Mouse (Mus musculus): Measurements from ENCODE around the gene Sestd1. TPM values are rescaled to one million over a fixed set of nuclear protein-coding genes. Genes with fewer than 3 reads are reported as not detected.

Sestd1 gene
- polyA plus RNA-seq, 1 experiment = 15.2 TPM

- TF ChIP-seq CEBPB (IDR thresholded peaks at IDR 0.05; ENCODE audit: low read depth) = no peak
- no peak for TF ChIP-seq MYOG (IDR thresholded peaks at IDR 0.05; ENCODE audit: control insufficient read depth, extremely low read depth, insufficient read length)
- no peak for TF ChIP-seq MYOD1 (IDR thresholded peaks at IDR 0.05; ENCODE audit: control insufficient read depth, insufficient read length, low read depth)
- TF ChIP-seq USF1 (IDR thresholded peaks at IDR 0.05; ENCODE audit: low read depth) = no peak
- TF ChIP-seq FOSL1 (IDR thresholded peaks at IDR 0.05; ENCODE audit: insufficient read depth, low read length, poor library complexity, severe bottlenecking) = no peak
- TF ChIP-seq MAX (IDR thresholded peaks at IDR 0.05) = no peak
- no peak for TF ChIP-seq CTCF (IDR thresholded peaks at IDR 0.05; ENCODE audit: control insufficient read depth, insufficient read depth, insufficient read length)
- Histone ChIP-seq H3K27me3 (ENCODE audit: control insufficient read depth, insufficient read depth, insufficient read length) (no peaks in the 10 kb centered on the region), H3K4me3 (ENCODE audit: insufficient read depth, poor library complexity, severe bottlenecking) (no peak overlapping the region)
Measured at GRCm38 (mm10) chr2:77264550-77264949, 15.8 kb downstream of the Sestd1 start.

GRCm38 (mm10) chr2:77263477-77264435 lies 16.6 kb downstream of the Sestd1 start:
- H3K79me3 ChIP-seq (ENCODE audit: low read depth) = peaks cover 73% of the 10 kb centered on the region
- no peaks in the 10 kb centered on the region for H3K27me3 ChIP-seq (ENCODE audit: control insufficient read depth, insufficient read depth, insufficient read length)
- peaks cover 37% of the 10 kb centered on the region for H3K36me3 ChIP-seq (ENCODE audit: control insufficient read depth, insufficient read depth)
- no peak overlapping the region for H3K4me3 ChIP-seq (ENCODE audit: insufficient read depth, poor library complexity, severe bottlenecking)
- H3K79me2 ChIP-seq (ENCODE audit: control insufficient read depth, insufficient read depth) = peaks cover 96% of the 10 kb centered on the region
- no peak overlapping the region for H3ac ChIP-seq (ENCODE audit: control insufficient read depth, insufficient read length, low read depth)
- no peak for TF ChIP-seq CTCF (IDR thresholded peaks at IDR 0.05; ENCODE audit: control insufficient read depth, insufficient read depth, insufficient read length)
- TF ChIP-seq USF1 (IDR thresholded peaks at IDR 0.05; ENCODE audit: low read depth) = no peak
- TF ChIP-seq MYOG (IDR thresholded peaks at IDR 0.05; ENCODE audit: control insufficient read depth, extremely low read depth, insufficient read length) = no peak
- TF ChIP-seq MYOD1 (IDR thresholded peaks at IDR 0.05; ENCODE audit: control insufficient read depth, insufficient read length, low read depth) = no peak
- TF ChIP-seq FOSL1 (IDR thresholded peaks at IDR 0.05; ENCODE audit: insufficient read depth, low read length, poor library complexity, severe bottlenecking) = no peak
- no peak for TF ChIP-seq MAX (IDR thresholded peaks at IDR 0.05)
- no peak for TF ChIP-seq CEBPB (IDR thresholded peaks at IDR 0.05; ENCODE audit: low read depth)

More at GRCm38 (mm10) chr2:77264550-77264949, 15.8 kb downstream of the Sestd1 start:
- peaks cover 75% of the 10 kb centered on the region for H3K79me3 ChIP-seq (ENCODE audit: low read depth)
- no peak overlapping the region for H3ac ChIP-seq (ENCODE audit: control insufficient read depth, insufficient read length, low read depth)
- H3K36me3 ChIP-seq (ENCODE audit: control insufficient read depth, insufficient read depth) = peaks cover 34% of the 10 kb centered on the region
- H3K79me2 ChIP-seq (ENCODE audit: control insufficient read depth, insufficient read depth) = peaks cover 94% of the 10 kb centered on the region

DNA sequence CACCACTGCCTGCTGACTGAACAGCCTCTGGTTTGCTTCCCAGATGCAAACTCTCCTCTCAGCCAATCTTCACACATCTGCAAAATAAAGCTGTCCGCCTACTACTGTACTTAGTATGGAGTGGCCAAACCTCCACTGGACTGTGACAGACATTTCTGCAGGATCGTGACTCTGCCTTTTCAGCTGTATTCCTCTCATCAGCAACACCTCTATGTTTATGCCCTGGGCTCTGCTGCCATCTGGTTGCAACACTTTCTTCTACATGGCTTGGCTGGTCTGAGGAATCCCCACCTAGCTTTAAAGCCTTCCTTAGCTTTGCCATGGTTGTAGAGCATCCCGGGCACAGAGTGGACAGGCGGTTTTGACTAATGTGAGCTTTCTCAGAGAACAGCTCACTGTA lies 20.3 kb downstream of the Sestd1 start:
- no peak for TF ChIP-seq USF1 (IDR thresholded peaks at IDR 0.05; ENCODE audit: low read depth)
- no peak for TF ChIP-seq CEBPB (IDR thresholded peaks at IDR 0.05; ENCODE audit: low read depth)
- no peak for TF ChIP-seq MYOG (IDR thresholded peaks at IDR 0.05; ENCODE audit: control insufficient read depth, extremely low read depth, insufficient read length)
- TF ChIP-seq FOSL1 (IDR thresholded peaks at IDR 0.05; ENCODE audit: insufficient read depth, low read length, poor library complexity, severe bottlenecking) = no peak
- no peak for TF ChIP-seq MAX (IDR thresholded peaks at IDR 0.05)
- no peak for TF ChIP-seq MYOD1 (IDR thresholded peaks at IDR 0.05; ENCODE audit: control insufficient read depth, insufficient read length, low read depth)
- TF ChIP-seq CTCF (IDR thresholded peaks at IDR 0.05; ENCODE audit: control insufficient read depth, insufficient read depth, insufficient read length) = no peak
- Histone ChIP-seq H3K36me3 (ENCODE audit: control insufficient read depth, insufficient read depth) (peaks cover 50% of the 10 kb centered on the region), H3K79me2 (ENCODE audit: control insufficient read depth, insufficient read depth) (peaks cover 92% of the 10 kb centered on the region), H3K79me3 (ENCODE audit: low read depth) (peaks cover 51% of the 10 kb centered on the region), H3ac (ENCODE audit: control insufficient read depth, insufficient read length, low read depth) (no peak overlapping the region), H3K27me3 (ENCODE audit: control insufficient read depth, insufficient read depth, insufficient read length) (no peaks in the 10 kb centered on the region), H3K4me3 (ENCODE audit: insufficient read depth, poor library complexity, severe bottlenecking) (no peak overlapping the region)

DNA sequence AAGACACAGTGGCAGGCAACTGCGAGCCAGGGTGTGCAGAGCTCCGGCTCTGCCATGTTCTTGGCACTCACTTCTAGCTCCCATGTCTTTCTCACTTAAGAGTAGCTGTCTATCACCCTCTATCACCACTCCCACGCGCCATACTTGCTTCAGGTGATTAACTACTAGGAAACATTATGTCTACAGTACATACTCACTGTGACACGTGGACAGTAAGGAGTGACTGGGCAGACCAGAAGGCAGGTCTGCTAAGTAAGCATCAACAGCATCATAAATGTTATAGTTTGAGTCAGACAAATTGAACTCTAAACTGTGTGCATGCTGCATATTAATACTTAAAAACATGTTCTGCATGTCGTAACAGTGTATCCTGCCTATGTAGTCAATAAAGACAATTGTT lies 27.2 kb downstream of the Sestd1 start:
- no peak for TF ChIP-seq CTCF (IDR thresholded peaks at IDR 0.05; ENCODE audit: control insufficient read depth, insufficient read depth, insufficient read length)
- no peak for TF ChIP-seq CEBPB (IDR thresholded peaks at IDR 0.05; ENCODE audit: low read depth)
- TF ChIP-seq USF1 (IDR thresholded peaks at IDR 0.05; ENCODE audit: low read depth) = no peak
- TF ChIP-seq MYOG (IDR thresholded peaks at IDR 0.05; ENCODE audit: control insufficient read depth, extremely low read depth, insufficient read length) = no peak
- TF ChIP-seq MYOD1 (IDR thresholded peaks at IDR 0.05; ENCODE audit: control insufficient read depth, insufficient read length, low read depth) = no peak
- no peak for TF ChIP-seq FOSL1 (IDR thresholded peaks at IDR 0.05; ENCODE audit: insufficient read depth, low read length, poor library complexity, severe bottlenecking)
- no peak for TF ChIP-seq MAX (IDR thresholded peaks at IDR 0.05)
- Histone ChIP-seq H3K27me3 (ENCODE audit: control insufficient read depth, insufficient read depth, insufficient read length) (no peaks in the 10 kb centered on the region), H3K36me3 (ENCODE audit: control insufficient read depth, insufficient read depth) (peaks cover 39% of the 10 kb centered on the region), H3K79me3 (ENCODE audit: low read depth) (peaks cover 8% of the 10 kb centered on the region), H3K4me3 (ENCODE audit: insufficient read depth, poor library complexity, severe bottlenecking) (no peak overlapping the region), H3ac (ENCODE audit: control insufficient read depth, insufficient read length, low read depth) (no peak overlapping the region), H3K79me2 (ENCODE audit: control insufficient read depth, insufficient read depth) (peaks cover 65% of the 10 kb centered on the region)

DNA sequence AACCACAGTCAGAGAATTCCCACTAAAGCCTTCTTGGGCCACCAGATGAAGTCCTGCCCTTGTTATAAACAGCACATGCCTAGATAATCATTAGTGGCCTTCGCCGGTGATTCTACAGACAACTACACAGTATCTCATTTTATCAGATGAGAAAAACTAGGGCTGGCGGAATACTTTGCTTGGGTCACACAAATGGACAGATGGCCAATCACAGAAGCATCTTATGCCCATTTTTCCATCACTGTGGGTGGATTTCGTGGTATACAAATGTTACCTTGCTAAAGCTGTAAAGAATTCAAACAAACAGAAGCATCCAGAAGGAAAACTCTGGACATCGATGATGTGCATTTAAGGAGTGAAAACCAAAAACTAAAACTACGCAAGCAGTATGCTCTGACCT lies 28.7 kb downstream of the Sestd1 start:
- no peaks in the 10 kb centered on the region for H3K27me3 ChIP-seq (ENCODE audit: control insufficient read depth, insufficient read depth, insufficient read length)
- H3K4me3 ChIP-seq (ENCODE audit: insufficient read depth, poor library complexity, severe bottlenecking) = no peak overlapping the region
- H3K79me2 ChIP-seq (ENCODE audit: control insufficient read depth, insufficient read depth) = peaks cover 65% of the 10 kb centered on the region
- peaks cover 12% of the 10 kb centered on the region for H3K79me3 ChIP-seq (ENCODE audit: low read depth)
- H3K36me3 ChIP-seq (ENCODE audit: control insufficient read depth, insufficient read depth) = peaks cover 32% of the 10 kb centered on the region
- no peak for TF ChIP-seq CTCF (IDR thresholded peaks at IDR 0.05; ENCODE audit: control insufficient read depth, insufficient read depth, insufficient read length)
- TF ChIP-seq FOSL1 (IDR thresholded peaks at IDR 0.05; ENCODE audit: insufficient read depth, low read length, poor library complexity, severe bottlenecking) = no peak
- TF ChIP-seq MAX (IDR thresholded peaks at IDR 0.05) = no peak
- TF ChIP-seq USF1 (IDR thresholded peaks at IDR 0.05; ENCODE audit: low read depth) = no peak
- no peak for TF ChIP-seq MYOD1 (IDR thresholded peaks at IDR 0.05; ENCODE audit: control insufficient read depth, insufficient read length, low read depth)
- TF ChIP-seq MYOG (IDR thresholded peaks at IDR 0.05; ENCODE audit: control insufficient read depth, extremely low read depth, insufficient read length) = no peak
- no peak for TF ChIP-seq CEBPB (IDR thresholded peaks at IDR 0.05; ENCODE audit: low read depth)
- no peak overlapping the region for H3ac ChIP-seq (ENCODE audit: control insufficient read depth, insufficient read length, low read depth)

Measured in C2C12 (cell line).